Mouse (Mus musculus) NIH3T3 (cell line): ENCODE measurements at regions not wholly inside any gene's neighbourhood (a gene's known extent, or its start where the extent isn't known, plus 50 kb on each side); places are given as distances from the start of the nearest gene placed in this dataset.

Source experiments
- DNase-seq: peaks from one replicate; pipeline ENCODE4 v3.0.0-alpha.2; 2012; ENCODE audit warnings: low read depth

- peak; percentile 96 for DNase-seq
These were observed 57.0 kb downstream of the Rgs2 start for GRCm38 (mm10) chr1:143946933-143947332.

- DNase-seq, result peak; percentile 94
These were observed 62.5 kb downstream of the Rgs2 start for GRCm38 (mm10) chr1:143941465-143941864.

GRCm38 (mm10) chr1:143939511-143939910 lies 64.5 kb downstream of the Rgs2 start:
- DNase-seq, result peak; percentile 73

GRCm38 (mm10) chr1:143938569-143938968 lies 65.4 kb downstream of the Rgs2 start:
- no peak for DNase-seq

- DNase-seq, result no peak
These were observed 73.2 kb downstream of the Rgs2 start for GRCm38 (mm10) chr1:143930798-143931197.

- DNase-seq, result no peak
These were observed 74.3 kb downstream of the Rgs2 start for GRCm38 (mm10) chr1:143929567-143930165.

GRCm38 (mm10) chr1:143922499-143922898 lies 81.5 kb downstream of the Rgs2 start:
- DNase-seq, result no peak

- DNase-seq, result no peak
These were observed 83.7 kb downstream of the Rgs2 start for GRCm38 (mm10) chr1:143920256-143920655.

- no peak for DNase-seq
These were observed 85.0 kb downstream of the Rgs2 start for GRCm38 (mm10) chr1:143918949-143919348.

GRCm38 (mm10) chr1:143918146-143918774 lies 85.7 kb downstream of the Rgs2 start:
- no peak for DNase-seq

GRCm38 (mm10) chr1:143917623-143918022 lies 86.3 kb downstream of the Rgs2 start:
- DNase-seq, result no peak

GRCm38 (mm10) chr1:143916587-143916986 lies 87.4 kb downstream of the Rgs2 start:
- no peak for DNase-seq

GRCm38 (mm10) chr1:143912586-143912985 lies 91.4 kb downstream of the Rgs2 start:
- DNase-seq, result no peak

GRCm38 (mm10) chr1:143911230-143911629 lies 92.7 kb downstream of the Rgs2 start:
- DNase-seq, result no peak

GRCm38 (mm10) chr1:143910530-143910929 lies 93.4 kb downstream of the Rgs2 start:
- DNase-seq, result no peak

GRCm38 (mm10) chr1:143907312-143907711 lies 96.6 kb downstream of the Rgs2 start:
- DNase-seq, result no peak

GRCm38 (mm10) chr1:143906881-143907280 lies 97.1 kb downstream of the Rgs2 start:
- DNase-seq, result no peak

GRCm38 (mm10) chr1:143903985-143904384 lies 100.0 kb downstream of the Rgs2 start:
- DNase-seq, result no peak

GRCm38 (mm10) chr1:143903234-143903633 lies 100.7 kb downstream of the Rgs2 start:
- DNase-seq, result no peak

GRCm38 (mm10) chr1:143901127-143901920 lies 102.6 kb downstream of the Rgs2 start:
- peak; percentile 70 for DNase-seq

GRCm38 (mm10) chr1:143888510-143888909 lies 111.4 kb downstream of the Uchl5 start:
- DNase-seq, result no peak

GRCm38 (mm10) chr1:143888065-143888464 lies 111.0 kb downstream of the Uchl5 start:
- no peak for DNase-seq

GRCm38 (mm10) chr1:143886014-143886413 lies 108.9 kb downstream of the Uchl5 start:
- no peak for DNase-seq
